Mouse (Mus musculus): ENCODE measurements around the gene Rtkn2. TPM values are rescaled to one million over a fixed set of nuclear protein-coding genes. Genes with fewer than 3 reads are reported as not detected.

The Rtkn2 gene
- polyA plus RNA-seq, 1 experiment, result 1.5 TPM

DNA sequence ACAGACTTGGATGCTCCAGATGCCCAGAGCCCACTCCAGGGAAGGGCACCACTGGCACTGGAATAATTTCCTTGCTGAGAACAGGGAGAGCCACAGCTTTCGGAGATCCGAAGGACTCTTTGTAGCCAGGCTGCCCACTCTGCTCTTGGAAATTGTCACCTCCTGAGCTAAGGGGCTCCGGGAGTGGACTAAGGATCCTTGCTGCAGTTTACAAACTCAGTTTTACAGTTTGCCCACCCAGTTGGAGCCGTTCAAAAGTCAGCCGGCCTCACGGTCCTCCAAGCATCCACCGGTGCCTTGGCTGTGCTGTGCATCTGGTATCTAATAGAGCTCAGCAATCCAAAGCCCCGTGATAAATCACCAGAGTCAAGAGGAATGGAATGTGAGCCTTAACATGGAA is 121.1 kb downstream of the Rtkn2 start:
- no peak for DNase-seq (ENCODE audit: extremely low spot score in 1 of 2, low spot score in 1 of 2)

DNA sequence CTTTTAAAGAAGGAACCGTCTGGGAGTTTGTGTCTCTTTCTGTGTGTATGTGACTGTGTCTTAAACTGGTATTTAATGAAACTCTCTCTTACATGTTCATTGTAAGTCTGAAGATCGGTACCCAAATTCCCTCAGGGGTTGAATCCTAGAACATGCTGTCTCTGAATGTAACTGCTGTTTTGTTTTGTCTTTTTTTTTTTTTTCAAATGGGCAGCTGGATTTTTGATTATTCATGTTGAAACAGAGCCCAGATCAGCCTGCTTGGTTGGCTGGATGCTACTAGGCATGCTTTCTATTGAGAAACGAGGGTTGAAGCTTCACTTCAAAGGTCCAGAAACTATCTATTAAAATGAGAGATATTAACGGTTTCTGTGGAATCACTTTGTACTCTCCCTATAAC is 121.9 kb downstream of the Rtkn2 start:
- no peak for DNase-seq (ENCODE audit: extremely low spot score in 1 of 2, low spot score in 1 of 2)

DNA sequence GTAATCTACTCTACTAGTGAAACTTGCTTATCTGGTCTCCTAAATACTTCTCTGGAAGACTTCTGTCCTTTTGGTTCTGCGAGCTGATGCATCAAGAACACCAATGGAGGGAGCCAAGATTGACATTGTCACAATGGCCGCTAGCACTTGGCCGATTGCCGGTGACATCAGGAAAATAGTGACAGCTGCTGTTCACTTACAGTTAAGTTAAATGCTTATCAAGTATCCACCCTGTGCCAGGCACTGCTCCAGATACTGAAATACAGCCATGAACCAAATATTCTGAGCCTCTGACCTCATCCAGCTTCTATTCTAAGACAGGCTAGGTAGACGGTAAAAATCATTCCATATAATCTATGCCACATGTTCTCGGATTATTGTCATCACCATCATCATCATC is 123.2 kb downstream of the Rtkn2 start:
- no peak for DNase-seq (ENCODE audit: extremely low spot score in 1 of 2, low spot score in 1 of 2)

DNA sequence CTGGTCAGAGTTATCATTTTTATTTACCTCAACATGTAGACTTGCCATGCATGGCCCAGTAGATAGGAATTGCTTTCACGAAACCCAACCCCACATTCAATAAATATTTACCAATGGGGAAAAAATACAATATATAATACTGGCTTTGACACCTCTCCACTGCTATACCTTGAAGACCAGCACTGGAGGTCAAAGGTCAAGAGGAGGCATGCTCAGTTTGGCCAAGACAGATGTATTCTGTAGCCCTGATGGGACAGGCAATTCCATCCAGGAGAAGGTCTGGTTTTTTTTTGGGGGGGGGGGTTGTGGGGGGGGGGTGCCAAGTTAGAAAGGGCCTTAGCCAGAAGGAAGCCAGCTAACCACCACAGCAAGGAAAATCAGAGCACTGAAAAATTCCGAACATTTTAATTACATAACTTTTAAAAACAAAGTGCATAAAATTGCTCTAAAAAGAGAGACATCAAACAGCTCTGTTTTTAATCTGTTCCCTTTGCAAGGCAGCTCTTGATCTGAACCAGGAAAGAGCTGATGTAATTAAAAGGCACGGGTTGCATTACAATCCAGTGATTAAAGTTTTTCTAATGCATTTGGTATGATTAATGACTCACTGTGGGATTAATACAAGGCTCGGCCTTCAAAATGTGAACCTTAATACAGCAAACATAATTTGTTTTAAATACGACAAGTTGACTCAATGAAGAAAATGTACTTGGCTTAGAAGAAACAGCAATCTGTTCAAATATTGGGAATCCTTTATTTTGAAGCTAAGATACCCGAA is 123.9 kb downstream of the Rtkn2 start:
- DNase-seq (ENCODE audit: extremely low spot score in 1 of 2, low spot score in 1 of 2), result no peak

DNA sequence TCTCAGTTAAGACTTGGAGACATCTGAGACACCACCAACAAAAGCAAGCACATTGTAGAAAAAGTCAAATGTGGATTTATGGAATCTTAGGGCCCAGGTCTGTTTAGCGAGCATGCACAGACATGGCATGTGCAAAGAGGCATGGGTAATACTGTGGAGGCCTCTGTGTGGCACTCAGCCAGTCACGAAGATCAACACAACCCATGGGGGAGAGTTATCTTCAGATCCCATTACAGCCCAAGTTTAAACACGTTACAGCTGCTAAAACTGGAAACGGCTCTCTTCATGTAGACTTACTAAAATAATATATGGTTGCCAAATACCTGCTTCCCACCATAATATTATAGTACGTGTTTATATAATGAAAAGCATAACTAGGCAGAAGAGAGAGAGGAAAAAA is 124.6 kb downstream of the Rtkn2 start:
- DNase-seq (ENCODE audit: extremely low spot score in 1 of 2, low spot score in 1 of 2), result peak in 1 of 2 experiments; percentile 47

DNA sequence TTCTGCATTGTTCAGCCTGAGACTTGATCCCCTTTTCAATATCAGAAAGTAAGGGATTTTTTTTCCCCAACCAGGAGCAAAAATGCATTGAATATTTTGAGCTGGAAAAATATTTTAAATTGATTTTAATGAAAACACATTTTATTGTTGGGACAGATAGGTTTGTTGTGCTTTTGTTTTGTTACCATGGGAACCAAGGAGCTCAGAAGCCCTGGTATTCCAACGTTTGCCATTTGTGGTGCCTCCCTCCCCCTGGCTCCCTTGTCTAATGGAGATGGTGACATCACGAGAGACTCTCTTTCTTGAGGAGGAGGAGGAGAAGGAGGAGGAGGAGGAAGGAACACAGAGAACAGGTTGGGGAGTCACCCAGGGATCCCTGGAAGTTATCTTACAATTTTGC is 125.1 kb downstream of the Rtkn2 start:
- peak in 1 of 2 experiments; percentile 36 for DNase-seq (ENCODE audit: extremely low spot score in 1 of 2, low spot score in 1 of 2)

DNA sequence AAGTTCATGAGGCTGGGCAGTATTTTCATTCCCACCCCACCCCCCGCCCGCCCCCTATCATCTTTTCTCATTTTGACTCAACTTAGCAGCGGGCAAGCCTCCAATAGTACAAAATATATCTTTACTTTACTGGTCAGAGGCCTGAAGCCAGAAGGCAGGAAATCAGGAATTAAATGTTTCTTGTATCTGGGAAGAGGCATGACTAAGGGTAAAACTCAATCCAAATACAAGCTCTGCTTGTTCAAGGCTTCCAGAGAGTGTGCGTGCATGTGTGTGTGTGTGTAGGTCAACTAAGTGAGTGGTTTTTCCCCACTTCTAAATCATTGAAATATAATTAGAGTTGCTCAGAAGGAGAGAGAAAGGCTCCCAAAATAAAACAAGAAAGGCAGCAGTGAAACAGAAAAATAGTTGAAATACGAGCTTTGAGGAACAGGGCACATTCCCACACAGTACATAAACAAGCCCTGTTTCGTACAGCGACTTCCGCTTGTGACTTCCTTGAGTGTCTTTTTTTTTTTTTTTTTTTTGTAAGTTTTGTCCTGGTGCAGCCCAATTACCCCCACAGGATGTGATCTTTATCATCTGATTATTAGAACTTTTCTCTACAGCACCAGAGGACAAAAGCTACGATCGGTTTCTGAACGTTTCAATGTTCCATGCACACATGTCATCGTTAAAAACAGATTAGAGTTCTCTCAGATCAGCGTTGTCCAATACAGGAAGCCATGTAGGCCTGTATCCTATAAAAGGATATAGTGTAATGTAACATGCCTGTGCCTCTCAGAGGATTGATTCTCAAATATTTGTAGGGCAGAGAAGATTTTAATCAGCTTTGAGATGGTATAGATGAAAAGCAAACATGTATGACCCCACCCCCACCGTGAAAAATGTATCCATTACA is 125.8 kb downstream of the Rtkn2 start:
- DNase-seq (ENCODE audit: extremely low spot score in 1 of 2, low spot score in 1 of 2), result no peak

DNA sequence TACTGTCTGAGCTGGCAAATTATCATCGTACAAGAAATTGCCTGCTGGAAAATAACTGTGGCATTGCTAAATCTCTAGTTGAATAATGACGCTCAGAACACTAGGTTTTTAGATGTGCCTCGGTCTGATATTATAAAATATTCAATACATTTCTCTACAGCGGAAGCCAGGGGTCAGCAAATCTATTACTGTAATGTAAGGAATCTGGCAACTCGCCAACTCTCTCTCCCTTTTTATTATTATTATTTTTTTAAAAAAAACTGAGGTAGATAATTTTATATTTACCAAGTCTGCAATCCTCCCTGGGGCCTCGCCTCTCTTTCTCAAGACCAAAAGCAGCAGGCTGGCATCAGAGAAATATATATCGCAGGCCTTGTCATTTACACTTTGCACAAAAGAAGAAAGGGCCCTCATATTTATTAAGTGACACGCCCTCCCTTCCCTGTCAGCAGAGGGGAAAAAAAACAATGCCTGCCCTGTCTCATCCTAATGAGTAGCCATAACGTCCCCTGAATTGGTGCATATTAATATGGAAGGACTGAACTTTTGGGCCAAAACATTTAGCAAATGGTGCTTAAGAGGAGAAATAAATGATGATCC is 127.1 kb downstream of the Rtkn2 start:
- no peak for DNase-seq (ENCODE audit: extremely low spot score in 1 of 2, low spot score in 1 of 2)

DNA sequence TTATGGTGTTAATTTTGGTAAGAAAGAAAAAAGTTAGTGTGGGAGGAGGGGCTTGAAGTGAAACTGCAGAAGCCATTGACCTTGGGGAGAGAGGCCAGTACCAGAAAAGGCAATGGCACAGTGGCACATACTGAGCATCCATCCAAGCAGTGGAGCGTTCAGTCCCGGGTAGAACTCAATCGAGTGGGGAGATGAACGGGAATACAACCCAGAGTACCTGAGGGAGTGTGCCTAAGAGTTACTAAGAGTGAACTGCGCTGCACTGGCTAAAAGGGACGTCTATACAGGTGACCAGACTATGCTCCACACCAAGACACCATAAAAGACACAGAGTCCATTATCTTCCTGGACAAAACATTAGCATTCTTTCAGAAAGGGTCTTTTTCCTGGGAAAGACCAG is 128.3 kb downstream of the Rtkn2 start:
- no peak for DNase-seq (ENCODE audit: extremely low spot score in 1 of 2, low spot score in 1 of 2)

Other genes starting within 250 kb of the Rtkn2 start
- gene Zfp365, start 66.9 kb upstream of the Rtkn2 start, polyA plus RNA-seq (2012; rRNA removed), result 246 and 258 TPM in 2 replicates